Mouse (Mus musculus) ES-Bruce4 (cell line): ENCODE results near the gene Wdr83os.

Experiments used
- CTCF ChIP-seq: IDR thresholded peaks from one replicate; pipeline ENCODE4 v1.8.1; 2011; ENCODE audit warnings: low read depth, low read length
- POLR2A ChIP-seq: IDR thresholded peaks from one replicate; pipeline ENCODE4 v1.8.1; 2011; ENCODE audit warnings: low read length; ENCODE audit not compliant: insufficient read depth

DNA sequence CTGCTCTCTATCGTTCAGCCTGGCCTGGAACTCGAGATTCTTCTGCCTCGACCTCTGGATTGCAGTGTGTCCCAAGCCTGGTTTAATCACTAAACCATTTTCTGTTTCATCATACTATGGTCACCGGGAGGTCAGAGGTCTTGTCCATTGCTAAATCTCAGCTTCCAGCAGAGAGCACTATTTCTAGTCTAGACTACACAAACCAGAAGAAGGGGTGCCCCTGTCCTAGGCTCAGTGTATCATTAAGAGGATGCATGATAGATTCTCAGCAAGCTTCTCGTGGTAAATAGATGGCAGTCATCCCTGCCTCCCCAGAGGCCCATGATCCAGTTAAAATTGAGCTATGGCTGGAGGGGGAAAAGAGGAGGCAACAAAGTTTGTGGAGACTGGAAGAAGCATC is 9.5 kb upstream of the Wdr83os start:
- TF ChIP-seq CTCF = no peak
- no peak for TF ChIP-seq POLR2A
